12 mouse cellular contexts compared by ENCODE assay signal in genomic region chr3:26354483-26355030, GRCm38 (mm10). TPM values are rescaled to one million over a fixed set of nuclear protein-coding genes. Genes with fewer than 3 reads are reported as not detected.
DNase-seq lines count a peak whose midpoint lies in the region; ATAC-seq lines count a peak whose summit lies in the region.
"Had no signal": no experiment of that assay in that cellular context is flagged by ENCODE, and none has a peak within 500 bp of the region (broad histone marks: within the 10 kb centered on the region; RNA-seq: fewer than 3 reads in every experiment).

No protein-coding gene starts in this region.

- 67% methylated on average over 5 of the region's 5 CpGs for WGBS in kidney, embryonic 16.5 days
- 67% methylated on average over 5 of the region's 5 CpGs for WGBS in embryonic facial prominence, embryonic 14.5 days

- no peaks in the 10 kb centered on the region for H3K9me3 ChIP-seq in kidney, embryonic 16.5 days (ENCODE audit: low read length)
- H3K9me3 ChIP-seq in embryonic facial prominence, embryonic 14.5 days (ENCODE audit: control insufficient read depth, low read length): no peaks in the 10 kb centered on the region
- H3K9me3 ChIP-seq: embryonic facial prominence, embryonic 15.5 days; heart, embryonic 13.5 days; limb, embryonic 15.5 days had no signal

- 0 out of 2 replicates have a peak, but pooled peaks cover 3% of the 10 kb centered on the region for H3K4me1 ChIP-seq in kidney, embryonic 16.5 days (ENCODE audit: insufficient read depth, low read length)
- H3K4me1 ChIP-seq in embryonic facial prominence, embryonic 14.5 days (ENCODE audit: control insufficient read depth, insufficient read depth, low read length): no peaks in the 10 kb centered on the region
- H3K4me1 ChIP-seq: embryonic facial prominence, embryonic 15.5 days; heart, embryonic 13.5 days; limb, embryonic 15.5 days had no signal

- H3K36me3 ChIP-seq in kidney, embryonic 16.5 days (ENCODE audit: insufficient read depth, low read length): no peaks in the 10 kb centered on the region
- H3K36me3 ChIP-seq in embryonic facial prominence, embryonic 14.5 days (ENCODE audit: control insufficient read depth, insufficient read depth, low read length): no peaks in the 10 kb centered on the region
- H3K36me3 ChIP-seq: embryonic facial prominence, embryonic 15.5 days; heart, embryonic 13.5 days; limb, embryonic 15.5 days had no signal

- H3K27ac ChIP-seq in kidney, embryonic 16.5 days (ENCODE audit: low read length): no peak overlapping the region
- no peak overlapping the region for H3K27ac ChIP-seq in embryonic facial prominence, embryonic 14.5 days (replicated peaks; ENCODE audit: low read depth, low read length)
- H3K27ac ChIP-seq: embryonic facial prominence, embryonic 15.5 days; heart, embryonic 13.5 days; limb, embryonic 15.5 days had no signal

- no peak for DNase-seq in kidney, adult 8-10 months
- DNase-seq in right cerebral cortex, adult 2 months (ENCODE audit: low spot score in 2 of 2): peak; percentile 36 to 53
- no peak for DNase-seq in right cerebral cortex, postnatal 36 days (ENCODE audit: low spot score in 2 of 2)
- peak; percentile 36 for DNase-seq in embryonic facial prominence, embryonic 14.5 days (ENCODE audit: low spot score)
- DNase-seq in adrenal gland, adult 2 months: no peak
- no peak for DNase-seq in adrenal gland, postnatal 25 days
- DNase-seq: adrenal gland, postnatal 36 days had no signal

- no peak overlapping the region for H3K9ac ChIP-seq in kidney, embryonic 16.5 days (replicated peaks; ENCODE audit: low read length)
- no peak overlapping the region for H3K9ac ChIP-seq in embryonic facial prominence, embryonic 14.5 days (ENCODE audit: low read depth, low read length)
- H3K9ac ChIP-seq: embryonic facial prominence, embryonic 15.5 days; heart, embryonic 13.5 days; limb, embryonic 15.5 days had no signal

- ATAC-seq in kidney, embryonic 16.5 days (ENCODE audit: low FRiP score, low TSS enrichment): peak; percentile 75; the same call in 1 of the 2 replicates
- 0 out of 2 replicates have a peak, but pooled peaks have one; percentile 37 for ATAC-seq in embryonic facial prominence, embryonic 14.5 days (ENCODE audit: low read depth)

- no peaks in the 10 kb centered on the region for H3K27me3 ChIP-seq in kidney, embryonic 16.5 days (ENCODE audit: insufficient read depth, low read length)
- no peaks in the 10 kb centered on the region for H3K27me3 ChIP-seq in embryonic facial prominence, embryonic 14.5 days (replicated peaks; ENCODE audit: control insufficient read depth, insufficient read depth, low read length)
- H3K27me3 ChIP-seq: embryonic facial prominence, embryonic 15.5 days; heart, embryonic 13.5 days; limb, embryonic 15.5 days had no signal

- H3K4me3 ChIP-seq in kidney, embryonic 16.5 days (ENCODE audit: low read length): no peak overlapping the region
- no peak overlapping the region for H3K4me3 ChIP-seq in embryonic facial prominence, embryonic 14.5 days (ENCODE audit: low read depth, low read length)
- H3K4me3 ChIP-seq: embryonic facial prominence, embryonic 15.5 days; heart, embryonic 13.5 days; limb, embryonic 15.5 days had no signal

- H3K4me2 ChIP-seq in kidney, embryonic 16.5 days (replicated peaks; ENCODE audit: low read depth, low read length): no peak overlapping the region
- no peak overlapping the region for H3K4me2 ChIP-seq in embryonic facial prominence, embryonic 14.5 days (ENCODE audit: low read depth, low read length)
- H3K4me2 ChIP-seq: embryonic facial prominence, embryonic 15.5 days; heart, embryonic 13.5 days; limb, embryonic 15.5 days had no signal

RNA-seq across cellular contexts. Expression of gene Nlgn1, which starts 22.3 kb away (rescaled TPM):
- 1.5 and 1.7 TPM in 2 replicates for polyA plus RNA-seq in kidney, embryonic 16.5 days (2015; fragmentation: Nextera tagmentation; extraction: Ambion mirVana)
- 3.2 and 3.6 TPM in 2 replicates for polyA plus RNA-seq in embryonic facial prominence, embryonic 14.5 days (2014; fragmentation: Nextera tagmentation; extraction: Ambion mirVana)
- total RNA-seq in adrenal gland, adult 2 months (2021): 1 to 10 TPM in 1 of 2 experiments, under 1 TPM in 1; 0.35 to 1.1 TPM
- polyA plus RNA-seq in adrenal gland, adult 2 months (2012; rRNA removed): 0.03 and 0.11 TPM in 2 replicates
- 0.43 and 0.64 TPM in 2 replicates for total RNA-seq in adrenal gland, postnatal 25 days (2021)
- polyA plus RNA-seq: spleen, adult 2 months had no signal

Comparison
In these comparisons a context has a peak if more than half of its experiments do, and no peak if none do; other contexts are left out.
1. DNase-seq: peak in right cerebral cortex, adult 2 months (2 of 2) and embryonic facial prominence, embryonic 14.5 days (single experiment); none in kidney, adult 8-10 months (0 of 2), right cerebral cortex, postnatal 36 days (0 of 2), adrenal gland, adult 2 months (single experiment) and adrenal gland, postnatal 25 days (single experiment).